Mouse (Mus musculus) embryonic fibroblast, embryonic 13.5 days (primary cell): ENCODE measurements at regions not wholly inside any gene's neighbourhood (a gene's known extent, or its start where the extent isn't known, plus 50 kb on each side); places are given as distances from the start of the nearest gene placed in this dataset.

Experiments used
- CTCF ChIP-seq: IDR thresholded peaks from 2 replicates; pipeline ENCODE4 v1.5.1; 2011; ENCODE audit warnings: mild to moderate bottlenecking, control low read depth, low read length, moderate library complexity, borderline replicate concordance; ENCODE audit not compliant: insufficient read depth
- POLR2A ChIP-seq: IDR thresholded peaks from 2 replicates; pipeline ENCODE4 v1.6.1; 2011; ENCODE audit warnings: low read depth, mild to moderate bottlenecking, control low read depth, low read length, moderate library complexity

DNA sequence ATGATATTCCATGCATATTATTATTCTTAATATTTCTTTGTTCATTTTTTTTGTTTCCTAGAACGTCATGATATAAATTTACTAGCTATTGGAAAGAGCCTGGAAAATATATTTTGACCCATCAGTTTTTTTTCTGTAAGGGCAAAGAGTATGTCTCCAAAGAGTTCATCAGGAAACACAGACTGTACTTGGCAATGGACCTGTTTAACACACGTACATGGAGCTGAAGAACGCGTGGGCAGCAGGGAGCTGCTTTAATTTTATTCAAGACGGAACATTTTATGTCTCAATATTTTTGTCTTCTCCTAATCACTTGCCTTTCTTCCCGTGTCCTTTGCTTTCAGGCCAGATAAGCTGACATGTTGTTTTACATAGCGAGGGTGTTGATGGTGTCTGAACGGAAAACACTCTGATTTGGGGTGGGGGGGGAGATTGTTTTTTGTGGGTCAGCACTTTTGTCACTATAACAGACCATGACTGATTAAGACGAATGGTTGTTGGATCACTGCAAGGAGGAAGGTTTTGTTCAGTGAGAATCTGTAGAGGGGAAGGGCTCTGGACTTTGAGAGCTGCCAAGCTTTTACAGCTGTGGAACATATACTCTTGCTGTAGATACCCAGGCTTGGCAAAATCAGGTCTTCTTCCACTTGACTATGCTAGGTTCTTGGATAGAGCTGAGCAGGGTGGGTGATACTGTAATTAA is 176.2 kb upstream of the Mocs2 start:
- TF ChIP-seq CTCF (no peak), POLR2A (no peak)
